Mouse (Mus musculus) intestine, embryonic 16.5 days (tissue): ENCODE measurements at regions not wholly inside any gene's neighbourhood (a gene's known extent, or its start where the extent isn't known, plus 50 kb on each side); places are given as distances from the start of the nearest gene placed in this dataset.

Experiments used
- ATAC-seq: fragments of 200-750 bp; cut with Nextera tagmentation; 2 replicates; pipeline ENCODE4 v1.8.0; 2017; ENCODE audit warnings: moderate TSS enrichment, moderate library complexity
- H3K27ac ChIP-seq: fragments of 300-500 bp; sonication (generic); 2 replicates; pipeline ENCODE4 v1.5.1; 2014; ENCODE audit warnings: mild to moderate bottlenecking, low read length
- H3K27me3 ChIP-seq: fragments of 300-500 bp; sonication (generic); replicated peaks from 2 replicates; pipeline ENCODE4 v1.6.1; 2014; ENCODE audit warnings: low read length, control low read depth, mixed read lengths; ENCODE audit not compliant: control insufficient read depth, insufficient read depth
- H3K36me3 ChIP-seq: fragments of 300-500 bp; sonication (generic); 2 replicates; pipeline ENCODE4 v1.6.1; 2014; ENCODE audit warnings: low read length, control low read depth; ENCODE audit not compliant: control insufficient read depth, insufficient read depth
- H3K4me1 ChIP-seq: fragments of 300-500 bp; sonication (generic); 2 replicates; pipeline ENCODE4 v1.6.1; 2014; ENCODE audit warnings: low read length, control low read depth, mixed read lengths; ENCODE audit not compliant: control insufficient read depth, insufficient read depth
- H3K4me2 ChIP-seq: fragments of 300-500 bp; sonication (generic); 2 replicates; pipeline ENCODE4 v1.6.1; 2014; ENCODE audit warnings: low read depth, low read length, control low read depth
- H3K4me3 ChIP-seq: fragments of 300-500 bp; sonication (generic); 2 replicates; pipeline ENCODE4 v1.5.1; 2014; ENCODE audit warnings: mild to moderate bottlenecking, low read length
- H3K9ac ChIP-seq: fragments of 300-500 bp; sonication (generic); 2 replicates; pipeline ENCODE4 v1.6.1; 2014; ENCODE audit warnings: low read depth, low read length
- H3K9me3 ChIP-seq: fragments of 300-500 bp; sonication (generic); 2 replicates; pipeline ENCODE4 v1.6.1; 2016; ENCODE audit warnings: low read length, control low read depth; ENCODE audit not compliant: control insufficient read depth
- WGBS: fragments of 180-500 bp; shearing (Covaris S2); extraction: QIAGEN DNeasy Blood & Tissue Kit; methylation state at CpG from one replicate; pipeline ENCODE4 v1.1.7; 2014; 5-methylcytosine and 5-hydroxymethylcytosine counted together

DNA sequence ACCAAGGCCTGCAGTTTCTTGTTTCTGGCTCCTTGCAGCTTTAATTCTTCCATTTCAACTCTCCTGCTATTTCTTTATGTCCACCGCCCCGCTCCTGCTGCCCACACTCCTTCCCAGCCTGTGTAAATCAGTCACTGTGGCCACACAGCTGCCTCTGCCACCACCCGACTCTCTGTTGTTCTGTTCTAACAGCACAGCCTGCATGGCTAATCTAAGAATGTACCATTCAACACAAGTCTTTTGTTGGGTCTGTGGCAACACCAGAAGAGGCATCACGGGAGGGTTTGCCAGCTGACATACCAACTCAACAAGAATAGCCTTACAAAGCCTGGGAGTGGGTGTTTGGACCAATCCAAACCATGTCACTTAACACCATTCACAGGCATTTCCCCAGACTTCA is 264.9 kb upstream of the Pum3 start:
- ATAC-seq, result no peak
- no peaks in the 10 kb centered on the region for H3K27me3 ChIP-seq

DNA sequence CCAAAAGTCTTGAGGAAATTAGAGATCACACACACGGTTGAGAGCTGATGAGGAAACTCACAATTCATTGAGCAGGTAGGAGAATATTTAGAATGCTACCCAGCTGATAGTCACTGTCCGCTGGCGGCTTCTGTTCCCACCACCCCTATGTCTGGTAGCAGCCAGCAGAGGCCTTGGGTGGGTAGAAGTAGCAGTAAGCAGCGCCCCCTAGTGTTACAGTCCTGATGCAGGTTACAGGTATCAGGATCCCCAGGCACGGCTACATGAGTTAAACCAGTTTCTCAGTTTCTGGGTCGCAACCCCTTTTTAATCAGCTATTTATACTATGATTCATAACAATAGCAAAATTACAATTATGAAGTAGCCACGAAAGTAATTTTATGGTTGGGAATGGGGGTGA is 264.1 kb upstream of the Pum3 start:
- no peaks in the 10 kb centered on the region for H3K9me3 ChIP-seq
- no peak overlapping the region for H3K9ac ChIP-seq
- H3K36me3 ChIP-seq, result no peaks in the 10 kb centered on the region
- H3K27me3 ChIP-seq, result no peaks in the 10 kb centered on the region
- no peak overlapping the region for H3K4me2 ChIP-seq
- H3K4me1 ChIP-seq, result no peaks in the 10 kb centered on the region
- ATAC-seq, result no peak
- H3K27ac ChIP-seq, result no peak overlapping the region
- 77% methylated on average over 7 of the region's 7 CpGs for WGBS
- no peak overlapping the region for H3K4me3 ChIP-seq

More for the DNA sequence above, 264.9 kb upstream of the Pum3 start:
- H3K9ac ChIP-seq, result no peak overlapping the region
- no peaks in the 10 kb centered on the region for H3K9me3 ChIP-seq
- H3K4me3 ChIP-seq, result no peak overlapping the region
- no peaks in the 10 kb centered on the region for H3K4me1 ChIP-seq
- 85% methylated on average over 4 of the region's 4 CpGs for WGBS
- no peak overlapping the region for H3K4me2 ChIP-seq
- H3K36me3 ChIP-seq, result no peaks in the 10 kb centered on the region
- H3K27ac ChIP-seq, result no peak overlapping the region

DNA sequence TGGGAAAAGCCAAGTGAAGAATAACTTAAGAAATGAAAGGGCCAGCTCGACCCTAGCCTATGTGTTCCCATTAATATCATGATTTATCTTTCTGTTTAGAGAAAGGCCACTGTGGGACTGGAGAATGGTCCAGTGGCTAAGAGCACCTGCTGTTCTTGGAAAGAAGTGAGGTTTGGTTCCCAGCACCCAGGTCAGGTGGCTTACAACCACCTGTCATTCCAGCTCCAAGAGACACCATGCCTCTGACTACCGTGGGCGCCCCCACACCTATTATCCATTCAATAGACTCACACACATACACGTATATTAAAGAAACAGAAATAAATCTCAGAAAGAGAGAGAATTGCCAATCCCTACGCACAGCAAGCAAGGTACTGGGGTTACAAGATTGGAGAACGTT is 263.3 kb upstream of the Pum3 start:
- H3K4me2 ChIP-seq, result no peak overlapping the region
- H3K9me3 ChIP-seq, result no peaks in the 10 kb centered on the region
- no peak overlapping the region for H3K27ac ChIP-seq
- WGBS, result 86% methylated on average over 6 of the region's 6 CpGs
- no peaks in the 10 kb centered on the region for H3K27me3 ChIP-seq
- H3K4me1 ChIP-seq, result no peaks in the 10 kb centered on the region
- no peak overlapping the region for H3K9ac ChIP-seq
- ATAC-seq, result no peak
- H3K4me3 ChIP-seq, result no peak overlapping the region
- H3K36me3 ChIP-seq, result no peaks in the 10 kb centered on the region

DNA sequence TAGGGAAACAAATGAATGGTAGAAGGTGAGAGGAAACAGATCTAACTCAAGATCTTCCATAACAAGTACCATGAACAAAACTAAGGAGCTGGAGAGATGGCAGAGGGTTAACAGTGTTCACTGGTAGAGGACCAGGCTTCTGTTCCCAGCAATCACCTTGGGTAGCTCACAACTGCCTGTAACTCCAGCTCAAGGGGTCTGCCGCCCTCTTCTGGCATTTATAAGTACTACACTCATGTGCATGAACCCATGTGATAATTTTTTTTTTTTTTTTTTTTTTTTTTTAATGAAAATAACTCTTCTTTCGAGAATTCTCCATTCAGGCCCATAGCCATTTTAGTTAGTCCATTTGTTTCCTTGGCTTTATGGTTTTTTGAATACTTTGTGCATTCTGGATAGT is 253.8 kb upstream of the Pum3 start:
- H3K36me3 ChIP-seq, result no peaks in the 10 kb centered on the region
- H3K27me3 ChIP-seq, result no peaks in the 10 kb centered on the region
- 40% methylated on average over 2 of the region's 2 CpGs for WGBS
- no peaks in the 10 kb centered on the region for H3K9me3 ChIP-seq
- no peak overlapping the region for H3K4me3 ChIP-seq
- H3K4me2 ChIP-seq, result no peak overlapping the region
- H3K4me1 ChIP-seq, result no peaks in the 10 kb centered on the region
- no peak overlapping the region for H3K27ac ChIP-seq
- no peak overlapping the region for H3K9ac ChIP-seq
- no peak for ATAC-seq

DNA sequence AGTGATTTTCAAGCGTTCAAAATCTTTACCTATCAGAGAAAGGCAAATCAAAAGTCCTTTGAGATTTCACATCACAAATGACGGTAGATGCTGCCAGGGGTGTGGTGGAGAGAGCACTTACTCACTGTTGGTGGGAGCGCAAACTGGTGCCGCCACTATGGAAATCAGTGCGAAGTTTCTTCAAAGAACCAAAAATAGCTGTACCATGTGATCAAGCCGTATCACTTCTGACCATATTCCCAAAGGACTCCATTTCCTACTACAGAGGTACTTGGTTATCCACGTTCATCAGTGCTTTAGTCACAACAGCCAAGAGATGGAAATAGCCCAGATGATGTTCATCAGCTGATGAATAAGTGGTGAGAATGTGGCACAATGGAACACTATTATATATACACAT is 249.8 kb upstream of the Pum3 start:
- H3K9me3 ChIP-seq, result no peaks in the 10 kb centered on the region
- H3K9ac ChIP-seq, result no peak overlapping the region
- WGBS, result 80% methylated on average over 7 of the region's 7 CpGs
- H3K27me3 ChIP-seq, result no peaks in the 10 kb centered on the region
- no peak for ATAC-seq
- H3K4me1 ChIP-seq, result no peaks in the 10 kb centered on the region
- H3K4me2 ChIP-seq, result no peak overlapping the region
- H3K36me3 ChIP-seq, result no peaks in the 10 kb centered on the region
- no peak overlapping the region for H3K27ac ChIP-seq
- H3K4me3 ChIP-seq, result no peak overlapping the region

DNA sequence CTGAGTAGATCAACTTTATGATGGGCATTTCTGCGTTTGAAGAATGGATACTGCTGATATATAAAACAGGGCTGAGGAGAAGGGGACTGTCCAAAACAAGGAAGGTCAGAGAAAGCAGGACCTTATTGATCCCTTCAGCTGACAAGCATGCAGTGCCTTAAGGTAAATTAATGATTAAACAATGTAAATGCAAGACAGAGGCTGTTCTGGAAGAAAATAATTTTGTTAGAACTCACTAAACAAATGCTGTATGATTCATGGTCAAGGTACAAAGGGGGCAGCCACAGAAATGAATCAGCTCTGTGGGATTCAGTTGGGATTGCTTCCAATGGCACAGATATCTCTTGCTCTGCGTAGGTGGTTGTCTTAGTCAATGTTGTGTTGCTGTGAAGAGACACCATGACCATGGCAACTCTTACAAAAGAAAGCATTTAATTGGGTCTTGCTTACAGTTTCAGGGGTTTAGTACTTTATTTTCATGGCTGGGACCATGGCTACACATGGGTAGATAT is 243.1 kb upstream of the Pum3 start:
- ATAC-seq, result no peak
- Histone ChIP-seq H3K4me2 (no peak overlapping the region), H3K9ac (no peak overlapping the region), H3K27ac (no peak overlapping the region), H3K4me3 (no peak overlapping the region), H3K9me3 (no peaks in the 10 kb centered on the region), H3K4me1 (no peaks in the 10 kb centered on the region), H3K36me3 (no peaks in the 10 kb centered on the region), H3K27me3 (no peaks in the 10 kb centered on the region)
- 69% methylated on average over 2 of the region's 2 CpGs for WGBS

DNA sequence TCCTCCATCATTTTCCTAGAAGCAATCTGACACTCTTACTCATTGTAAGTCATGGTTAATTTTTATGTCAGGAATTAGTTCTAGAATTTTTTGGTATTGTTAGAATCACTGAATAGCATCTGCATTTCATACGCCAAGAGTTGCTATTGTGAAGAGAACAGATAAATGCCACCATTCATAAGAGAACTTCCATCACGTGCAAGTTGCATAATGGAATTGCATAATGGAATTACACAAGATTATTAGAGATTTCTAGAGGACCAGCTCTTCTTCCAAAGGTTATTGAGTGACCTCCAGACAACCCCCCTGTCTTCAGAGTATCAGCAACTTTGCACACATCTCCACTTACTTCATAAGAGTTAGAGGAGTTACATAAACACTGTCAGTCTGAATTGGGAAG is 233.7 kb upstream of the Pum3 start:
- H3K27me3 ChIP-seq, result no peaks in the 10 kb centered on the region
- WGBS, result 67% methylated on average over 2 of the region's 2 CpGs
- no peak for ATAC-seq
- H3K4me3 ChIP-seq, result no peak overlapping the region
- no peaks in the 10 kb centered on the region for H3K4me1 ChIP-seq
- no peak overlapping the region for H3K4me2 ChIP-seq
- H3K9me3 ChIP-seq, result no peaks in the 10 kb centered on the region
- no peaks in the 10 kb centered on the region for H3K36me3 ChIP-seq
- H3K27ac ChIP-seq, result no peak overlapping the region
- H3K9ac ChIP-seq, result no peak overlapping the region

DNA sequence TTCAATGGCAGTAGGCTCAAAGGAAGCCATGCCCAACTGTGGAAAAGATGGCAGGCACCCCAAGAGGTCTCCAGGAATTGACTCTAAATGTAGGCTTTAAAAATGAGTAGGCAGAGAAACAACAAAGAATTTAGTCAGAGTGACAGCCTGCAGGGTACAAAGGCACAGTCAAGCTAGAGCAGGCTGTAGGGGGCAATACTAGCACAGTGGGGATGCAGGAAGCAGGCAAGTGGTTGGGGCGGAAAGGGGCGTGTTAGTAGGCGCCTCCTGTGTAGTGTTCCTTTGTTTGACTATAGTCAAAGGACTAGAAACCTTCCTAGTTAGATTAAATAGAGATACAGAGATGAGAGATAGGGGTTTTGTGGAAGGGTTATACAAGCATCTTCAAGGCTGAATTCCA is 211.4 kb upstream of the Pum3 start:
- 55% methylated on average over 3 of the region's 3 CpGs for WGBS
- H3K4me2 ChIP-seq, result no peak overlapping the region
- ATAC-seq, result no peak
- no peaks in the 10 kb centered on the region for H3K9me3 ChIP-seq
- no peak overlapping the region for H3K27ac ChIP-seq
- H3K27me3 ChIP-seq, result no peaks in the 10 kb centered on the region
- H3K4me3 ChIP-seq, result no peak overlapping the region
- no peak overlapping the region for H3K9ac ChIP-seq
- no peaks in the 10 kb centered on the region for H3K36me3 ChIP-seq
- no peaks in the 10 kb centered on the region for H3K4me1 ChIP-seq

DNA sequence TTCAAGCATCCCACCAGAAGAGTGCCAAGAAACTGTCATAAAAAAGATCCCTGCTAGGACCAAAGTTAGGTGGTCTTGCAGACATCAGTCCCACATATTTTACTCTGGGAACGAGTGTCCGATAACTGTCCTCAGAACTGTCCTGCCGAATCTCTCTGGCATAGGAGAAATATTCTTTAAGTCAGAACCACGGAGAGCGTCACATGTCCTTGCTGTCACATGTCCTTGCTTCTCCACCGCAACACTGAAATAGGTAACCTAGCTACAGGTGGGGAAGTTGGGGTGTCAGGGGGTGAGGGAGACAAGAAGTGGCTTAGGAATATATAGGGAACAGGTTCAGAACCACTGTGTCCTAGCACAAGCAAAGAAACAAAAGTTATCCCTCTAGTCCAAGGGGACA is 203.5 kb upstream of the Pum3 start:
- Histone ChIP-seq H3K27me3 (no peaks in the 10 kb centered on the region), H3K9me3 (no peaks in the 10 kb centered on the region), H3K36me3 (no peaks in the 10 kb centered on the region), H3K4me2 (no peak overlapping the region), H3K27ac (no peak overlapping the region), H3K9ac (no peak overlapping the region), H3K4me3 (no peak overlapping the region), H3K4me1 (no peaks in the 10 kb centered on the region)
- ATAC-seq, result no peak
- WGBS, result 68% methylated on average over 6 of the region's 6 CpGs

DNA sequence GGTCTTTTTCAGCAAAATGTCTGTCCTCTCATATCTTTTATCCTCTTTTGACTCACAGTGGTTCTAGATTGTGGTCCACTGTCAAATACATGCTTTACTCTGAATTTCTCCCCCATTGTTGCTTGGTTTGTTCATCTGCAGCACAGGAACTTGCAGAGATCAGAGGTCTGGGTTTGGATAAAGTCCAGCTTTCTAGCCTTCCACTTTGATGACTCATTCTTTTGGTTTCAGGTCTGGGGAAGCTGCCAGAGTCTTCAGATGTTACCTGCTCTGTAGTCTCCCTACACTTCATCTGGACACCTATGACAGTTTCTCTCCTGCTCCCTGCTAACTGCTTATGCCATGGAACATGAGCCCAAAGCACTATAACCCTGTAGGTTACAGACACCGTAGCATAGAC is 198.0 kb upstream of the Pum3 start:
- Histone ChIP-seq H3K36me3 (no peaks in the 10 kb centered on the region), H3K9me3 (no peaks in the 10 kb centered on the region), H3K27me3 (no peaks in the 10 kb centered on the region), H3K4me2 (no peak overlapping the region), H3K4me1 (no peaks in the 10 kb centered on the region), H3K27ac (no peak overlapping the region), H3K4me3 (no peak overlapping the region), H3K9ac (no peak overlapping the region)
- no peak for ATAC-seq
- WGBS, result 83% methylated on average over 1 of the region's 1 CpGs
